Mouse (Mus musculus): ENCODE results near the gene Osbpl8. TPM values are rescaled to one million over a fixed set of nuclear protein-coding genes. Genes with fewer than 3 reads are reported as not detected.
A peak's percentile ranks its signal among the peaks of the same experiment; 100 is the strongest.

The Osbpl8 gene
- polyA plus RNA-seq, 1 experiment from 2014 or later = 9.6 TPM

GRCm38 (mm10) chr10:111171246-111171934 lies 6.8 kb downstream of the Osbpl8 start:
- ATAC-seq (ENCODE audit: low FRiP score, low TSS enrichment) = no peak
- 80% methylated on average over 15 of the region's 15 CpGs for WGBS
- Histone ChIP-seq H3K4me2 (replicated peaks; ENCODE audit: low read depth, low read length) (no peak overlapping the region), H3K4me3 (ENCODE audit: low read length) (no peak overlapping the region), H3K27me3 (ENCODE audit: control insufficient read depth, insufficient read depth, low read length) (no peaks in the 10 kb centered on the region), H3K9ac (ENCODE audit: low read depth, low read length) (no peak overlapping the region), H3K27ac (ENCODE audit: low read depth, low read length) (no peak overlapping the region), H3K9me3 (ENCODE audit: control insufficient read depth, low read length) (no peaks in the 10 kb centered on the region), H3K4me1 (ENCODE audit: control insufficient read depth, insufficient read depth, low read length) (no peaks in the 10 kb centered on the region), H3K36me3 (ENCODE audit: control insufficient read depth, insufficient read depth, low read length) (no peaks in the 10 kb centered on the region)

DNA sequence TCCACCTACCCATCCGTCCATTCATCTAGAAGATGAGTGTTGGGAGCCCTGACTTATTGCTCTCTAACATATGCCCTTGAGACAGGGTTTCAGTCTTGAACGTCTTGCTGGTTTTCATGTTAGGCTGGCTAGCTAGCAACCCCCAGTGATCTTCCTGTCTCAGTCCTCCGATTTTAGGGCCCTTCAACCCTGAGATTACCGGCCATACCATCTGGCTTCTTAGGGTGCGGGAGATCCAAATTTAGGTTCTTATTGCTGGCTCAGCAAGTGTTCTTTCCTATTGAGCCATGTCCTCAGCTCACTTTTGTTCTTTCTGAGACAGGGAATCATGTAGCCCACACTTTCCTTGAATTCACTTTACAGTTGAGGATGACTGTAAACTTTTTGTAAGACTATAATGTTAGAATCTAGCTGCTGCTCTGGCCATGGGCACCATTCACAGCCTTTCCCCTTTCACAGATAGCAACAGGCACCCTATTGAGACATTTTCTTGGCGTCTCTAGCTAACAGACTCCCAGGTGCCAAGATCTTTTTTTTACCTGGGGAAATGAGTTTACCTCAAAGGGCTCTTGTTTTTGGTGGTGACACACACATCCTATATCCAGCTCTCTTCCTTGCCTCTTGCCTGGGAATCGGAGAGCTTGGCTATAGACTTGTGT lies 9.2 kb downstream of the Osbpl8 start:
- Histone ChIP-seq H3K4me3 (ENCODE audit: low read length) (no peak overlapping the region), H3K4me1 (ENCODE audit: control insufficient read depth, insufficient read depth, low read length) (no peaks in the 10 kb centered on the region), H3K9ac (ENCODE audit: low read depth, low read length) (no peak overlapping the region), H3K4me2 (replicated peaks; ENCODE audit: low read depth, low read length) (no peak overlapping the region), H3K27me3 (ENCODE audit: control insufficient read depth, insufficient read depth, low read length) (no peaks in the 10 kb centered on the region), H3K36me3 (ENCODE audit: control insufficient read depth, insufficient read depth, low read length) (no peaks in the 10 kb centered on the region), H3K27ac (ENCODE audit: low read depth, low read length) (no peak overlapping the region), H3K9me3 (ENCODE audit: control insufficient read depth, low read length) (no peaks in the 10 kb centered on the region)
- ATAC-seq (ENCODE audit: low FRiP score, low TSS enrichment) = no peak
- 77% methylated on average over 7 of the region's 7 CpGs for WGBS

GRCm38 (mm10) chr10:111177336-111177735 lies 12.8 kb downstream of the Osbpl8 start:
- Histone ChIP-seq H3K9ac (ENCODE audit: low read depth, low read length) (no peak overlapping the region), H3K27me3 (ENCODE audit: control insufficient read depth, insufficient read depth, low read length) (no peaks in the 10 kb centered on the region), H3K4me3 (ENCODE audit: low read length) (no peak overlapping the region), H3K4me2 (replicated peaks; ENCODE audit: low read depth, low read length) (no peak overlapping the region), H3K4me1 (ENCODE audit: control insufficient read depth, insufficient read depth, low read length) (no peaks in the 10 kb centered on the region), H3K27ac (ENCODE audit: low read depth, low read length) (no peak overlapping the region), H3K36me3 (ENCODE audit: control insufficient read depth, insufficient read depth, low read length) (no peaks in the 10 kb centered on the region), H3K9me3 (ENCODE audit: control insufficient read depth, low read length) (no peaks in the 10 kb centered on the region)
- no peak for ATAC-seq (ENCODE audit: low FRiP score, low TSS enrichment)
- 73% methylated on average over 8 of the region's 8 CpGs for WGBS

DNA sequence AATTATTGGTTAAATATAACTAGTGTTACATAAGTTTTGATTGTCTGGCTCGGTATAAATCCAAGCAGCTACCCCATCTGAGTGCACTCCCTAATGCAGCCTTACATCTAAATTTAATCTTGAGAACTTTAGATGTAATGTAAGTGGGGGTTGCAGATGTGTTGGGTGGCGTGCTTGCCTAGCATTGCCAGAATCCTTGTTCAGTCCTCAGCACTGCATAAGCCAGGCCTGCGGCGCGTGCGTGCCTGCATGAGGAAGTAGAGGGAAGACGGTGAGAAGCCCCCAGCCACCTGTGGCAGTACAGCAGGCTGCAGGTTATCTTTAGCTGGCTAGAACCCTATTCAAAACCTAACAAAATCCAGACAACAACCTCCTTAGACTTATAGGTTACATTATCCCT lies 13.5 kb downstream of the Osbpl8 start:
- Histone ChIP-seq H3K4me2 (replicated peaks; ENCODE audit: low read depth, low read length) (no peak overlapping the region), H3K9ac (ENCODE audit: low read depth, low read length) (no peak overlapping the region), H3K9me3 (ENCODE audit: control insufficient read depth, low read length) (no peaks in the 10 kb centered on the region), H3K36me3 (ENCODE audit: control insufficient read depth, insufficient read depth, low read length) (no peaks in the 10 kb centered on the region), H3K4me1 (ENCODE audit: control insufficient read depth, insufficient read depth, low read length) (no peaks in the 10 kb centered on the region), H3K4me3 (ENCODE audit: low read length) (no peak overlapping the region), H3K27me3 (ENCODE audit: control insufficient read depth, insufficient read depth, low read length) (no peaks in the 10 kb centered on the region), H3K27ac (ENCODE audit: low read depth, low read length) (no peak overlapping the region)
- ATAC-seq (ENCODE audit: low FRiP score, low TSS enrichment) = no peak
- WGBS = 95% methylated on average over 7 of the region's 7 CpGs

DNA sequence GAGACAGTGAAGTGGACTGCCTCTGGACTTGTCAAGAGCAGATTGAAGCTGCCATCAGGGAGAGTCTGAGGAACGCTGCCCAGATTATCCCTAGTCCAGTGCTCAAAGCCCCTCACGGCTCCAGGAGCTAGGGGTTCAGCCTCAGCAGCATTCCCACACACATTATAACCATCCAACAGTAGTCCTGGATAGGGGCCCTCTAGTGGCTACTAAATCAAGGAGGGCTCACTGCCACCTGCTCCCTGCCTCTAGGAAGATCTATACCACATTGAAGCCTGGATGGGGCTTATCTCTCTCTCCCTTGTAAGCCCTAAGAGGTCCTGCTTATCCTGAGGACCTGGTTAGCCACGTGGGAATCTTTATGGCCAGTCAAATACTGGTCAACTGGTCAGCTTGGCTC lies 16.1 kb downstream of the Osbpl8 start:
- WGBS = 43% methylated on average over 3 of the region's 3 CpGs
- H3K27me3 ChIP-seq (ENCODE audit: control insufficient read depth, insufficient read depth, low read length) = no peaks in the 10 kb centered on the region
- H3K9ac ChIP-seq (ENCODE audit: low read depth, low read length) = no peak overlapping the region
- H3K4me3 ChIP-seq (ENCODE audit: low read length) = no peak overlapping the region
- H3K4me2 ChIP-seq (replicated peaks; ENCODE audit: low read depth, low read length) = no peak overlapping the region
- no peaks in the 10 kb centered on the region for H3K36me3 ChIP-seq (ENCODE audit: control insufficient read depth, insufficient read depth, low read length)
- 0 out of 2 replicates have a peak, but pooled peaks have one; percentile 60 for ATAC-seq (ENCODE audit: low FRiP score, low TSS enrichment)
- no peaks in the 10 kb centered on the region for H3K4me1 ChIP-seq (ENCODE audit: control insufficient read depth, insufficient read depth, low read length)
- H3K9me3 ChIP-seq (ENCODE audit: control insufficient read depth, low read length) = no peaks in the 10 kb centered on the region
- no peak overlapping the region for H3K27ac ChIP-seq (ENCODE audit: low read depth, low read length)

DNA sequence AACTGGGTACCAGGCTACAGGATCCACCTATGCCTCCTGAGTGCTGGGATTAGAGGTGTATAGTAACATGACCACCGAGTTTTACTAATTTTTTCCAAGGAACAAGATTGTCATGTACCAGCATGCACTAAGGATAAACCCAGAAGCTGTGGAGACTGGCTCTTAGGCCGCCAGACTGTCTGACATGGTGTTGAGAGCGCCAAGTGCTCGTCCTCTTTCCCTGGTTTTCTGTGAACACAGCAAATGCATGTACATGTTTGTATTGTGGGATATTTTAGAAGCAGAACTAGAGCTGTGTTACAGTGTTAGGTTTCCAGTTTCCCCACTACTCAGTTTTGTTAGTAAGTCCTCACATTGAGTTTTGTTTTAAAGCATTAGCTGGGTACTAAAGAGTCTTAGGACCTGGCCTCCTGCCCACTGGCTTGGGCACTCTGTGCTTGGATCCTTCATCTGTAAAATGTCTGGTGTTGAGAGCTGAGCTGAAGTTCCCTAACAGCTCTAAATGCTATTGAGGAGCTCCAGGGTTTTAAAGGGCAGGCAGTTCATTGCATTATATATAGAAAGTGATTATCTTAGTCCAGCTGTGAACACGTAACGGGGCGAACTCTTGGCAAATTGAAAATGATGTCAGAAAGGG lies 19.2 kb downstream of the Osbpl8 start:
- no peak for ATAC-seq (ENCODE audit: low FRiP score, low TSS enrichment)
- Histone ChIP-seq H3K27me3 (ENCODE audit: control insufficient read depth, insufficient read depth, low read length) (no peaks in the 10 kb centered on the region), H3K27ac (ENCODE audit: low read depth, low read length) (no peak overlapping the region), H3K4me1 (ENCODE audit: control insufficient read depth, insufficient read depth, low read length) (no peaks in the 10 kb centered on the region), H3K36me3 (ENCODE audit: control insufficient read depth, insufficient read depth, low read length) (no peaks in the 10 kb centered on the region), H3K9ac (ENCODE audit: low read depth, low read length) (no peak overlapping the region), H3K4me2 (replicated peaks; ENCODE audit: low read depth, low read length) (no peak overlapping the region), H3K9me3 (ENCODE audit: control insufficient read depth, low read length) (no peaks in the 10 kb centered on the region), H3K4me3 (ENCODE audit: low read length) (no peak overlapping the region)
- WGBS = 83% methylated on average over 7 of the region's 7 CpGs

- Histone ChIP-seq H3K9me3 (ENCODE audit: control insufficient read depth, low read length) (no peaks in the 10 kb centered on the region), H3K4me2 (replicated peaks; ENCODE audit: low read depth, low read length) (no peak overlapping the region), H3K27ac (ENCODE audit: low read depth, low read length) (no peak overlapping the region), H3K4me3 (ENCODE audit: low read length) (no peak overlapping the region), H3K27me3 (ENCODE audit: control insufficient read depth, insufficient read depth, low read length) (no peaks in the 10 kb centered on the region), H3K4me1 (ENCODE audit: control insufficient read depth, insufficient read depth, low read length) (no peaks in the 10 kb centered on the region), H3K9ac (ENCODE audit: low read depth, low read length) (no peak overlapping the region), H3K36me3 (ENCODE audit: control insufficient read depth, insufficient read depth, low read length) (no peaks in the 10 kb centered on the region)
- ATAC-seq (ENCODE audit: low FRiP score, low TSS enrichment) = no peak
- 89% methylated on average over 1 of the region's 1 CpGs for WGBS
Observed at GRCm38 (mm10) chr10:111185574-111186269, 21.2 kb downstream of the Osbpl8 start.

DNA sequence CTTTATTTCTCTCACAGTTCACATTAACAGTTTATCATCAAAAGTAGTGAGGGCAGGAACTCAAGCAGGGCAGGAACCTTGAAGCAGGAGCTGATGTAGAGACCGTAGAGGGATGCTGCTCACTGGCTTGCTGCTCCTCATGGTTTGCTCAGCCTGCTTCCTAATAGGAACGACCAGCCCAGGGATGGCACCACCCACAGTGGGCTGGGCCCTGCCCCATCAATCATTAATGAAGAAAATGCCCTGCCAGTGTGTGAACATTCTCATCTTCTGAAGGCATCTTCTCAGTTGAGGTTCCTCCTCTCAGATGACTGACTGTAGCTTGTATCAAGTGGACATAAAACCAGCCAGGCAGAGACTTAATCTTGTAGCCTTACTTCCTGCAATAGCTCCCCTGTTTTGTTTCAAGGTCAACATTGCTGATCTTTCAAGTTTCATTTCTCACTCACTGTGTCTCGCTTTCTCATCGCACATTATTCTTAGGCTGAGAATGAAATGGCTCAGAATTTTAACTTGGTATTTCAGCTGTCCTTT lies 24.5 kb downstream of the Osbpl8 start:
- no peaks in the 10 kb centered on the region for H3K4me1 ChIP-seq (ENCODE audit: control insufficient read depth, insufficient read depth, low read length)
- H3K4me2 ChIP-seq (replicated peaks; ENCODE audit: low read depth, low read length) = no peak overlapping the region
- peak; percentile 58 for ATAC-seq (ENCODE audit: low FRiP score, low TSS enrichment)
- H3K36me3 ChIP-seq (ENCODE audit: control insufficient read depth, insufficient read depth, low read length) = no peaks in the 10 kb centered on the region
- H3K27ac ChIP-seq (ENCODE audit: low read depth, low read length) = no peak overlapping the region
- WGBS = 62% methylated on average over 4 of the region's 4 CpGs
- no peaks in the 10 kb centered on the region for H3K27me3 ChIP-seq (ENCODE audit: control insufficient read depth, insufficient read depth, low read length)
- no peak overlapping the region for H3K4me3 ChIP-seq (ENCODE audit: low read length)
- no peaks in the 10 kb centered on the region for H3K9me3 ChIP-seq (ENCODE audit: control insufficient read depth, low read length)
- no peak overlapping the region for H3K9ac ChIP-seq (ENCODE audit: low read depth, low read length)
